Mouse (Mus musculus) midbrain, embryonic 11.5 days (tissue): ENCODE data around the gene Aagab. TPM values are rescaled to one million over a fixed set of nuclear protein-coding genes. Genes with fewer than 3 reads are reported as not detected.

ENCODE experiments used
- ATAC-seq: fragments of 200-750 bp; cut with Nextera tagmentation; 2 replicates; pipeline ENCODE4 v1.8.0; 2017; ENCODE audit warnings: moderate TSS enrichment, moderate library complexity; ENCODE audit not compliant: low FRiP score
- DNase-seq: peaks from one replicate; pipeline ENCODE4 v3.0.0; 2015; ENCODE audit warnings: low spot score; ENCODE audit errors: missing footprints
- H3K27ac ChIP-seq: fragments of 300-500 bp; sonication (generic); 2 replicates; pipeline ENCODE4 v1.5.1; 2014; ENCODE audit warnings: low read depth, low read length
- H3K27me3 ChIP-seq: fragments of 300-500 bp; sonication (generic); 2 replicates; pipeline ENCODE4 v1.6.1; 2014; ENCODE audit warnings: mild to moderate bottlenecking, low read length, moderate library complexity, mixed read lengths; ENCODE audit not compliant: control insufficient read depth, insufficient read depth
- H3K36me3 ChIP-seq: fragments of 300-500 bp; sonication (generic); 2 replicates; pipeline ENCODE4 v1.6.1; 2014; ENCODE audit warnings: mild to moderate bottlenecking, low read length, moderate library complexity, mixed read lengths; ENCODE audit not compliant: control insufficient read depth, insufficient read depth
- H3K4me1 ChIP-seq: fragments of 300-500 bp; sonication (generic); 2 replicates; pipeline ENCODE4 v1.6.1; 2014; ENCODE audit warnings: low read length; ENCODE audit not compliant: control insufficient read depth, insufficient read depth
- H3K4me2 ChIP-seq: fragments of 300-500 bp; sonication (generic); 2 replicates; pipeline ENCODE4 v1.6.1; 2014; ENCODE audit warnings: mild to moderate bottlenecking, moderate library complexity
- H3K4me3 ChIP-seq: fragments of 300-500 bp; sonication (generic); 2 replicates; pipeline ENCODE4 v1.5.1; 2014; ENCODE audit warnings: low read depth, low read length
- H3K9ac ChIP-seq: fragments of 300-500 bp; sonication (generic); 2 replicates; pipeline ENCODE4 v1.6.1; 2014; ENCODE audit warnings: low read length
- H3K9me3 ChIP-seq: fragments of 300-500 bp; sonication (generic); 2 replicates; pipeline ENCODE4 v1.6.1; 2016; ENCODE audit warnings: low read length; ENCODE audit not compliant: control insufficient read depth
- WGBS: fragments of 180-500 bp; shearing (Covaris S2); extraction: QIAGEN DNeasy Blood & Tissue Kit; methylation state at CpG from one replicate; pipeline ENCODE4 v1.1.7; 2014; 5-methylcytosine and 5-hydroxymethylcytosine counted together
- polyA plus RNA-seq: library from polyadenylated mRNA; unstranded; fragments of >200 nt; fragmentation: Nextera tagmentation; extraction: Ambion mirVana; gene quantifications from 2 replicates; pipeline ENCODE4 v1.2.1, GENCODE M21; 2014

The Aagab gene
- polyA plus RNA-seq, 1 experiment from 2014 or later, result 57.7 TPM

GRCm38 (mm10) chr9:63571895-63572294 lies 30.6 kb upstream of the Aagab start:
- H3K9me3 ChIP-seq, result no peaks in the 10 kb centered on the region
- peaks cover 7% of the 10 kb centered on the region; the same call in 1 of the 2 replicates for H3K4me1 ChIP-seq
- no peak overlapping the region for H3K27ac ChIP-seq
- H3K4me3 ChIP-seq, result no peak overlapping the region
- no peak for DNase-seq
- H3K27me3 ChIP-seq, result no peaks in the 10 kb centered on the region
- no peaks in the 10 kb centered on the region for H3K36me3 ChIP-seq
- no peak overlapping the region for H3K4me2 ChIP-seq
- H3K9ac ChIP-seq, result no peak overlapping the region
- 34% methylated on average over 6 of the region's 6 CpGs for WGBS
- no peak for ATAC-seq

GRCm38 (mm10) chr9:63572874-63573273 lies 29.6 kb upstream of the Aagab start:
- no peak for ATAC-seq
- Histone ChIP-seq H3K27ac (no peak overlapping the region), H3K4me3 (no peak overlapping the region), H3K4me2 (no peak overlapping the region), H3K9me3 (no peaks in the 10 kb centered on the region), H3K36me3 (no peaks in the 10 kb centered on the region), H3K4me1 (peaks cover 7% of the 10 kb centered on the region; the same call in 1 of the 2 replicates), H3K9ac (no peak overlapping the region), H3K27me3 (no peaks in the 10 kb centered on the region)
- no peak for DNase-seq
- WGBS, result 84% methylated on average over 7 of the region's 7 CpGs

- Histone ChIP-seq H3K9me3 (no peaks in the 10 kb centered on the region), H3K4me1 (no peaks in the 10 kb centered on the region), H3K36me3 (no peaks in the 10 kb centered on the region), H3K27me3 (no peaks in the 10 kb centered on the region), H3K27ac (no peak overlapping the region), H3K4me2 (no peak overlapping the region), H3K4me3 (no peak overlapping the region), H3K9ac (no peak overlapping the region)
- DNase-seq, result peak; percentile 19
- no peak for ATAC-seq
- WGBS, result 90% methylated on average over 3 of the region's 3 CpGs
These were observed 25.0 kb upstream of the Aagab start for GRCm38 (mm10) chr9:63577469-63577868.

GRCm38 (mm10) chr9:63579644-63580043 lies 22.8 kb upstream of the Aagab start:
- Histone ChIP-seq H3K36me3 (no peaks in the 10 kb centered on the region), H3K27me3 (no peaks in the 10 kb centered on the region), H3K9me3 (no peaks in the 10 kb centered on the region), H3K9ac (no peak overlapping the region), H3K27ac (no peak overlapping the region), H3K4me1 (no peaks in the 10 kb centered on the region), H3K4me3 (no peak overlapping the region), H3K4me2 (no peak overlapping the region)
- DNase-seq, result peak; percentile 4
- WGBS, result 81% methylated on average over 5 of the region's 5 CpGs
- no peak for ATAC-seq

- no peaks in the 10 kb centered on the region for H3K36me3 ChIP-seq
- H3K9ac ChIP-seq, result no peak overlapping the region
- no peaks in the 10 kb centered on the region for H3K27me3 ChIP-seq
- DNase-seq (no peak), ATAC-seq (no peak)
- no peak overlapping the region for H3K4me3 ChIP-seq
- 85% methylated on average over 2 of the region's 2 CpGs for WGBS
- no peaks in the 10 kb centered on the region for H3K9me3 ChIP-seq
- no peaks in the 10 kb centered on the region for H3K4me1 ChIP-seq
- no peak overlapping the region for H3K27ac ChIP-seq
- no peak overlapping the region for H3K4me2 ChIP-seq
These were observed 22.4 kb upstream of the Aagab start for GRCm38 (mm10) chr9:63580046-63580445.

GRCm38 (mm10) chr9:63581778-63582177 lies 20.7 kb upstream of the Aagab start:
- H3K27me3 ChIP-seq, result no peaks in the 10 kb centered on the region
- no peak overlapping the region for H3K4me3 ChIP-seq
- DNase-seq, result no peak
- H3K9me3 ChIP-seq, result no peaks in the 10 kb centered on the region; the same call in 1 of the 2 replicates
- no peak overlapping the region for H3K27ac ChIP-seq
- H3K36me3 ChIP-seq, result no peaks in the 10 kb centered on the region
- WGBS, result 86% methylated on average over 4 of the region's 4 CpGs
- no peak overlapping the region for H3K4me2 ChIP-seq
- no peaks in the 10 kb centered on the region for H3K4me1 ChIP-seq
- no peak overlapping the region for H3K9ac ChIP-seq
- ATAC-seq, result no peak

GRCm38 (mm10) chr9:63585251-63585650 lies 17.2 kb upstream of the Aagab start:
- H3K9me3 ChIP-seq, result no peaks in the 10 kb centered on the region; the same call in 1 of the 2 replicates
- no peaks in the 10 kb centered on the region for H3K27me3 ChIP-seq
- WGBS, result 91% methylated on average over 6 of the region's 6 CpGs
- no peak overlapping the region for H3K9ac ChIP-seq
- H3K36me3 ChIP-seq, result no peaks in the 10 kb centered on the region
- DNase-seq (peak; percentile 57), ATAC-seq (no peak)
- no peaks in the 10 kb centered on the region for H3K4me1 ChIP-seq
- H3K4me3 ChIP-seq, result no peak overlapping the region
- no peak overlapping the region for H3K27ac ChIP-seq
- no peak overlapping the region for H3K4me2 ChIP-seq

GRCm38 (mm10) chr9:63589209-63589608 lies 13.3 kb upstream of the Aagab start:
- WGBS, result 80% methylated on average over 6 of the region's 6 CpGs
- Histone ChIP-seq H3K27ac (no peak overlapping the region), H3K4me2 (no peak overlapping the region), H3K4me3 (no peak overlapping the region), H3K27me3 (no peaks in the 10 kb centered on the region), H3K9me3 (no peaks in the 10 kb centered on the region; the same call in 1 of the 2 replicates), H3K9ac (no peak overlapping the region), H3K36me3 (no peaks in the 10 kb centered on the region), H3K4me1 (no peaks in the 10 kb centered on the region)
- DNase-seq (no peak), ATAC-seq (no peak)

GRCm38 (mm10) chr9:63590592-63590991 lies 11.9 kb upstream of the Aagab start:
- no peaks in the 10 kb centered on the region for H3K36me3 ChIP-seq
- no peak overlapping the region for H3K9ac ChIP-seq
- H3K4me1 ChIP-seq, result no peaks in the 10 kb centered on the region
- WGBS, result 96% methylated on average over 4 of the region's 4 CpGs
- no peak overlapping the region for H3K4me3 ChIP-seq
- H3K27ac ChIP-seq, result no peak overlapping the region
- H3K4me2 ChIP-seq, result no peak overlapping the region
- H3K9me3 ChIP-seq, result no peaks in the 10 kb centered on the region; the same call in 1 of the 2 replicates
- peak; percentile 61 for DNase-seq
- no peaks in the 10 kb centered on the region for H3K27me3 ChIP-seq
- ATAC-seq, result no peak
